Mouse (Mus musculus) embryonic facial prominence, embryonic 15.5 days (tissue): Measurements from ENCODE around the gene Foxk1. TPM values are rescaled to one million over a fixed set of nuclear protein-coding genes. Genes with fewer than 3 reads are reported as not detected.

Experiments used
- ATAC-seq: fragments of 200-750 bp; cut with Nextera tagmentation; 2 replicates; pipeline ENCODE4 v1.8.0; 2017; ENCODE audit warnings: low read depth, moderate TSS enrichment; ENCODE audit not compliant: insufficient number of reproducible peaks, low FRiP score, low TSS enrichment
- H3K27ac ChIP-seq: fragments of 300-500 bp; sonication (generic); replicated peaks from 2 replicates; pipeline ENCODE4 v1.5.1; 2015; ENCODE audit warnings: mild to moderate bottlenecking, inconsistent platforms
- H3K27me3 ChIP-seq: fragments of 300-500 bp; sonication (generic); 2 replicates; pipeline ENCODE4 v1.6.1; 2015; ENCODE audit warnings: inconsistent platforms
- H3K36me3 ChIP-seq: fragments of 300-500 bp; sonication (generic); 2 replicates; pipeline ENCODE4 v1.6.1; 2015; ENCODE audit warnings: mild to moderate bottlenecking, inconsistent platforms
- H3K4me1 ChIP-seq: fragments of 300-500 bp; sonication (generic); 2 replicates; pipeline ENCODE4 v1.6.1; 2015; ENCODE audit warnings: inconsistent platforms
- H3K4me2 ChIP-seq: fragments of 300-500 bp; sonication (generic); replicated peaks from 2 replicates; pipeline ENCODE4 v1.6.1; 2015; ENCODE audit warnings: mild to moderate bottlenecking, inconsistent platforms
- H3K4me3 ChIP-seq: fragments of 300-500 bp; sonication (generic); replicated peaks from 2 replicates; pipeline ENCODE4 v1.5.1; 2015; ENCODE audit warnings: mild to moderate bottlenecking, inconsistent platforms
- H3K9ac ChIP-seq: fragments of 300-500 bp; sonication (generic); 2 replicates; pipeline ENCODE4 v1.6.1; 2015; ENCODE audit warnings: inconsistent platforms
- H3K9me3 ChIP-seq: fragments of 300-500 bp; sonication (generic); replicated peaks from 2 replicates; pipeline ENCODE4 v1.6.1; 2016; ENCODE audit warnings: inconsistent platforms
- WGBS: fragments of 180-500 bp; shearing (Covaris S2); methylation state at CpG from one replicate; pipeline ENCODE4 v1.1.7; 2015; 5-methylcytosine and 5-hydroxymethylcytosine counted together
- polyA plus RNA-seq: library from polyadenylated mRNA; unstranded; fragments of >200 nt; fragmentation: Nextera tagmentation; extraction: Ambion mirVana; gene quantifications from 2 replicates; pipeline ENCODE4 v1.2.1, GENCODE M21; 2015

The Foxk1 gene
- polyA plus RNA-seq, 1 experiment from 2014 or later, result 6.6 TPM

DNA sequence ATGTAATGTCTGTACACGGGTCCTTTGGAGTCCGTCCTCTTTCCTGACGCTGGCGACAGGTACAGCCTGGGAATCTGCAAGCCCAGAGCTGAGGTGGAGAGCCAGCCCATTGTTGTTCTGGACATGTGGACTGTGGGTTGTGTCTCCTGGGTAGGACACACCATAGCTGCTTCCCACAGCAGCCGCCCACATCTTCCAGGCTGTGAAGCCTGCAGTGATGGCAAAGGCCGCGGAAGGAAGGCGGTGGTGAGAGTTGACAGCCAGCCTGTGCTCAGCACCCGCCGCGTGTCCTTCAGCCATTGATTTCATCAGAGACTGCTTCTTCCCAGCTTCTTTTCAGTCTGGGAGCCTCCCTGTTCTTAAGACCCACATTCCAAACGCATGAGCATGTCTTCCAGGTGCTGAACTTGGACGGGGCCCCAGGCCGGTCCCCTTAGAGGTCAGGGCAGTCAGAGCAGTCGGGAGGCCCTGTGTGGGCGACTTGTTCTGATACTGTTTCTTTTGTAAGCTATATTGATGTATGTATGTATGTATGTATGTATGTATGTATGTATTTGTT lies 37.2 kb downstream of the Foxk1 start:
- WGBS, result 87% methylated on average over 16 of the region's 16 CpGs
- ATAC-seq, result no peak
- Histone ChIP-seq H3K4me2 (no peak overlapping the region), H3K9me3 (no peaks in the 10 kb centered on the region), H3K27ac (0 out of 2 replicates have a peak overlapping the region, but pooled peaks have one; percentile 96), H3K36me3 (peaks cover 26% of the 10 kb centered on the region), H3K4me3 (no peak overlapping the region), H3K27me3 (no peaks in the 10 kb centered on the region), H3K4me1 (peaks cover 74% of the 10 kb centered on the region), H3K9ac (no peak overlapping the region)

DNA sequence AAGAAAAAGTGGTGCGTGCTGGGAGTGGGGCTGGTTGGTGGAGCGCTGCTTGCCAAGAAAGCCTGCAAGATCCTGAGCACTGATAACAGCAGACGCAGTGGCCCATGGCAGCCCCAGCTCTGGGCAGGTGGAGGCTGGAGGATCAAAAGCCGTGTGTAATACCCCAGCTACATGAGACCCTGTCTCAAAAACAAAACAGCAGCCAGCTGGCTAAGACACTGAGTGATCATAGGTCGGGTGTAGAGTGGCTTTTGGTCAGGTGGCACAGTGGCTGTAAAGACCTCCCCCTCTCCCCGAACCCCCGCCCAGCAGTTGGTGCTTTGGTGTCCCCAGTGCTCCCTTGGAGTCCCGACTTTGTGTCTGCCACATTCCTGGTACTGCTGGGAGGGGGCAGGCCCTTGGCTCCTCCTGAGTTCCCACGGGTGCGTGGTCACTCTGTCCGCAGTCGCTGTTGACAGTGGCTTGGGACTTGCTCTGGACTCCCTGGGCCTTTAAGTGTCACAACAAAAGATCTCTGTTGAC lies 38.7 kb downstream of the Foxk1 start:
- no peaks in the 10 kb centered on the region for H3K9me3 ChIP-seq
- H3K27me3 ChIP-seq, result no peaks in the 10 kb centered on the region
- H3K4me2 ChIP-seq, result peak overlapping the region; percentile 66
- peaks cover 23% of the 10 kb centered on the region for H3K36me3 ChIP-seq
- 3% methylated on average over 12 of the region's 12 CpGs for WGBS
- ATAC-seq, result peak; percentile 9
- H3K4me3 ChIP-seq, result peak overlapping the region; percentile 35
- no peak overlapping the region for H3K9ac ChIP-seq
- H3K4me1 ChIP-seq, result peaks cover 79% of the 10 kb centered on the region
- peak overlapping the region; percentile 96 for H3K27ac ChIP-seq

DNA sequence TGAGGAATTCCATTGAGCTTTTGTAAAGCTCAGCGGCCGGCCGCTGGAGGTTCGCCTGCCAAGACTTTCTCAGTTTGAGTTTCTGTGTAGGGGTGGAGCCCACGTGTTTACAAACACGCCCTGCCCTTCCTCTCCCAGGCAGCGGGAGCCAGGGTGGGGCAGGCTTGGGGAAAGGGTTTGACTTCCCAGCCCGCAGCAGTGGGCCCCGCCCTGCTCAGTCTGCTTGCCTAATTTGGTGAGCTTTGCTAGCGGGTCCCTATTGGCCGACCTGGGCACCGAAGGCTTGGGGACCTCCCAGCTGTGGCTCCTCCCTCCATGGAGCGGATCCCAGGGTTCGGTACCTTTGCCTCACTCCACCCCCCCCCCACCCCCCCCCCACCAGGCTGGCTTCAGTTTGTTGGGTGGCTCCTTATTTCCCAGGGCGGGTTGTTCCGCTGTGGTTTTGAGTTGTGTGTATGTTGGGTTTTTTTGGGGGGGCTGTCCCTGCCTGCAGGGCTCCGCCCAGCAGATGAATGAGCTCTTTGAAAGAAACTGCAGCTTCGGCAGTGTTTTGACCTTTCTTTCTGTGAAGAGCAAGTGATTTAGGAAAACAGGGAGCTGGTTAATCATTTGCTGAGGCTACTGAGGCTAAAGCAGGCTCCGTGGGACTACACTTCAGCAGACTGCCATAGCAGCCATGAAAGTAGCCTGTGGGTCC lies 39.3 kb downstream of the Foxk1 start:
- H3K36me3 ChIP-seq, result peaks cover 17% of the 10 kb centered on the region
- H3K4me3 ChIP-seq, result peak overlapping the region; percentile 35
- H3K4me1 ChIP-seq, result peaks cover 85% of the 10 kb centered on the region
- WGBS, result under 1% methylated on average over 19 of the region's 19 CpGs
- no peaks in the 10 kb centered on the region for H3K27me3 ChIP-seq
- H3K9ac ChIP-seq, result no peak overlapping the region
- peak overlapping the region; percentile 96 for H3K27ac ChIP-seq
- H3K4me2 ChIP-seq, result peak overlapping the region; percentile 66
- H3K9me3 ChIP-seq, result no peaks in the 10 kb centered on the region
- ATAC-seq, result peak; percentile 96

GRCm38 (mm10) chr5:142441332-142442044 lies 40.2 kb downstream of the Foxk1 start:
- Histone ChIP-seq H3K9me3 (no peaks in the 10 kb centered on the region), H3K4me1 (peaks cover 88% of the 10 kb centered on the region), H3K4me2 (peak overlapping the region; percentile 66), H3K27ac (peak overlapping the region; percentile 96), H3K27me3 (no peaks in the 10 kb centered on the region), H3K4me3 (peak overlapping the region; percentile 35; the same call in 1 of the 2 replicates), H3K36me3 (peaks cover 8% of the 10 kb centered on the region; the same call in 1 of the 2 replicates), H3K9ac (no peak overlapping the region)
- WGBS, result 33% methylated on average over 22 of the region's 22 CpGs
- ATAC-seq, result 0 out of 2 replicates have a peak, but pooled peaks have one; percentile 34

DNA sequence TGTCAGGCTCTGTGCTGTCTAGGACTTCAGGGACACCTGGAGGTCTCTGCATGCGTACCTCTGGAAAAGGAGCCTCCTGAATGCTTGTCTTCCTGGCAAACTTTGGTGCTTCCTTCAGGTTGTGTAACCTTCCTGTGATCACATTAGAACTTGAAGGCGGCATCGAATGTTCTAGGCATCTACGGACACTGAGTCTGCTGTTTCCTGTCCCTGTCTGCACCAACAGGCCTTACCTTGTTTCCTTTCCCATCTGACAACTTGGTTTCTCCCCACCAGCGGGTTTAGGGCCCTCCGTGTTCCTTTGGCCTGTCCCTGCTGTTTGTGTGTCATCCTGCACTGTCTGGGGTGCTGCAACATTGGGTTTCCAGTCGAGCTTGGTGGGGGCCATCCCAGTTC lies 40.7 kb downstream of the Foxk1 start:
- H3K4me2 ChIP-seq, result no peak overlapping the region
- no peak overlapping the region for H3K4me3 ChIP-seq
- no peaks in the 10 kb centered on the region for H3K27me3 ChIP-seq
- peaks cover 85% of the 10 kb centered on the region for H3K4me1 ChIP-seq
- no peak overlapping the region for H3K9ac ChIP-seq
- WGBS, result 78% methylated on average over 7 of the region's 7 CpGs
- no peak for ATAC-seq
- H3K36me3 ChIP-seq, result peaks cover 6% of the 10 kb centered on the region; the same call in 1 of the 2 replicates
- peak overlapping the region; percentile 96 for H3K27ac ChIP-seq
- H3K9me3 ChIP-seq, result no peaks in the 10 kb centered on the region

DNA sequence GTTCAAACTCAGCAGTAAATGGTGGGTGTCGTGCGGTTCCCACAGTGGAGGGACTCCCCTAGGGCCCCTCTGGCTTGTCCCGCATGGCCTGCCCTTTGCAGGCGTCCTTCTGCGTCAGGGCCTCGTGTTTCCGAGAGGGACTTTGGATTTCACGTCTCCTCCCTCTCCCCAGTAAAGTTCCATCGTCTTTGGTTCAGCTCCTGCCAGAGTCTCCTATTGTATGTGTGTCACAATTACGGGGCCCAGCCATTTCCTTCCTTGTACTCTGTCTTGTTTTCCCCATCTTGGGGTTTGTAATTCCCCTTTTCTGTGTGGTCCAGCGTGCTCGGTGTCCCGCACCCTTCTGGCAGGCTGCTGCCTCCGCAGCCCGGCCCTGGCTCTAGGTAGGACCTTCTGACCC lies 42.2 kb downstream of the Foxk1 start:
- Histone ChIP-seq H3K4me3 (no peak overlapping the region), H3K4me2 (no peak overlapping the region), H3K27me3 (no peaks in the 10 kb centered on the region), H3K27ac (0 out of 2 replicates have a peak overlapping the region, but pooled peaks have one; percentile 44), H3K36me3 (no peaks in the 10 kb centered on the region), H3K9me3 (no peaks in the 10 kb centered on the region), H3K4me1 (peaks cover 81% of the 10 kb centered on the region), H3K9ac (no peak overlapping the region)
- ATAC-seq, result no peak
- WGBS, result 78% methylated on average over 15 of the region's 15 CpGs

GRCm38 (mm10) chr5:142443994-142444393 lies 42.7 kb downstream of the Foxk1 start:
- Histone ChIP-seq H3K36me3 (peaks cover 4% of the 10 kb centered on the region; the same call in 1 of the 2 replicates), H3K9me3 (no peaks in the 10 kb centered on the region), H3K27ac (peak overlapping the region; percentile 44; the same call in 1 of the 2 replicates), H3K27me3 (no peaks in the 10 kb centered on the region), H3K4me3 (no peak overlapping the region), H3K4me2 (no peak overlapping the region), H3K4me1 (peaks cover 76% of the 10 kb centered on the region), H3K9ac (no peak overlapping the region)
- 72% methylated on average over 14 of the region's 14 CpGs for WGBS
- ATAC-seq, result no peak

DNA sequence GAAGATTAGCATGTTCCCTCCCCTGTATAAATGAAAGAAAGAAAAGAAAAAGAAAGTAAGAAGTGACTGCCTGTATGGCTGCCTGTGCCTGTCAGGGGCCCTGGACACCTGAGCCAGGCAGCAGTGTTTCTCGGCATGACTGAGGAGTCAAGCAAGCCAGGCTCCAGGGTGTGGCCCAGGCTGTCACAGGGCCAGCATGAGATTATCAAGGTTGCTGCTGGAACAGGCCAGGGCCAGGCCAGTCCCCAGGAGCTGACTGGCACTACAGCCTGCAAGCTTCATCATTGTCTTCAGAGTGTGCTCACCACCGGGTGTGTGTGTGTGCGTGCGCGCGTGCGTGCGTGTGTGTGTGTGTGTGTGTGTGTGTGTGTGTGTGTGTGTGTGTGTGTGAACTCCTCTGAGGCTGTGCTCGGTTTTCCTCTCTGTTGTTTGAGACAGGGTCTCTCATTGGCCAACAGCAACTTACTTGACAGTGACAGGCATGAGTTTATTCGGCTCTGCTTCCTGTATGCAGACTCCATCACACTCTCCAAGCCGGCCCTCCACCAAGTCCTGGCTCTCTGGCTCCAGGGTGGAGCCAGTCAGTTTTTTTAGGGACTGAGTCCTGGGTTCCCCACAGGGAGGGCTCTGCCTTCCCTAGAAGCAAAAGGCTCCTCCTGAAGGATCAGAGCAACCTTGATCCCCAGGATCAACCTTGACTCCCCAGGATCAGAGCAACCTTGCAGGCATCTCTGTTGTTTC lies 43.7 kb downstream of the Foxk1 start:
- Histone ChIP-seq H3K27me3 (no peaks in the 10 kb centered on the region), H3K4me1 (peaks cover 67% of the 10 kb centered on the region), H3K27ac (peak overlapping the region; percentile 44; the same call in 1 of the 2 replicates), H3K36me3 (peaks cover 14% of the 10 kb centered on the region), H3K4me2 (no peak overlapping the region), H3K9ac (no peak overlapping the region), H3K4me3 (no peak overlapping the region), H3K9me3 (no peaks in the 10 kb centered on the region)
- WGBS, result 61% methylated on average over 11 of the region's 11 CpGs
- ATAC-seq, result no peak

GRCm38 (mm10) chr5:142445709-142446108 lies 44.4 kb downstream of the Foxk1 start:
- H3K9me3 ChIP-seq, result no peaks in the 10 kb centered on the region
- WGBS, result 45% methylated on average over 8 of the region's 8 CpGs
- peaks cover 21% of the 10 kb centered on the region for H3K36me3 ChIP-seq
- peaks cover 61% of the 10 kb centered on the region for H3K4me1 ChIP-seq
- no peak overlapping the region for H3K4me2 ChIP-seq
- no peak overlapping the region for H3K9ac ChIP-seq
- 0 out of 2 replicates have a peak overlapping the region, but pooled peaks have one; percentile 44 for H3K27ac ChIP-seq
- no peak for ATAC-seq
- no peaks in the 10 kb centered on the region for H3K27me3 ChIP-seq
- no peak overlapping the region for H3K4me3 ChIP-seq

DNA sequence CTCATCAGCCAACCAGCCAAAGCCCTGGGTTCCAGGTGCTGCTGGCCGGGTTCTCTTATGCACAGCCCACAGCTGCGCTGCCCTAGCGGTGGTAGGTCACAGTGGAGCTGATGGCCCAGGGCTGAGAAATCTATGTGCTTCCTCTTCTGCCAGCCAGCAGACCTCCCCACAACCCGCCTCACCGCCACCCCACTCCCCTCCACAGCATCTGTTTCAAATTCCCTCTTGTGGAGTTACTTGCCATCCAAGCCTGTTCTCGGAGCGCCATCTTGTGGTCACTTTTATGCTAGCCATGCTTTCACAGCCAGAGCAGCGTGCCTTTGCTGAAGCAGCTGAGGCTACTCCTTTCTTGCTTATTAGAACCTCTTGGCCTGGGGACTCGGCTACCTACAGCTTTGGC lies 46.8 kb downstream of the Foxk1 start:
- Histone ChIP-seq H3K4me3 (no peak overlapping the region), H3K9me3 (no peaks in the 10 kb centered on the region), H3K36me3 (peaks cover 37% of the 10 kb centered on the region), H3K9ac (no peak overlapping the region), H3K4me2 (0 out of 2 replicates have a peak overlapping the region, but pooled peaks have one; percentile 13), H3K27ac (peak overlapping the region; percentile 70), H3K4me1 (peaks cover 39% of the 10 kb centered on the region), H3K27me3 (no peaks in the 10 kb centered on the region)
- 3% methylated on average over 9 of the region's 9 CpGs for WGBS
- ATAC-seq, result peak; percentile 83
